Mouse (Mus musculus): ENCODE measurements around the gene Arpc2. TPM values are rescaled to one million over a fixed set of nuclear protein-coding genes. Genes with fewer than 3 reads are reported as not detected.
A peak's percentile ranks its signal among the peaks of the same experiment; 100 is the strongest.

Arpc2 gene
- 100 to 1,000 TPM; 213 to 219 TPM for total RNA-seq (2021)

DNA sequence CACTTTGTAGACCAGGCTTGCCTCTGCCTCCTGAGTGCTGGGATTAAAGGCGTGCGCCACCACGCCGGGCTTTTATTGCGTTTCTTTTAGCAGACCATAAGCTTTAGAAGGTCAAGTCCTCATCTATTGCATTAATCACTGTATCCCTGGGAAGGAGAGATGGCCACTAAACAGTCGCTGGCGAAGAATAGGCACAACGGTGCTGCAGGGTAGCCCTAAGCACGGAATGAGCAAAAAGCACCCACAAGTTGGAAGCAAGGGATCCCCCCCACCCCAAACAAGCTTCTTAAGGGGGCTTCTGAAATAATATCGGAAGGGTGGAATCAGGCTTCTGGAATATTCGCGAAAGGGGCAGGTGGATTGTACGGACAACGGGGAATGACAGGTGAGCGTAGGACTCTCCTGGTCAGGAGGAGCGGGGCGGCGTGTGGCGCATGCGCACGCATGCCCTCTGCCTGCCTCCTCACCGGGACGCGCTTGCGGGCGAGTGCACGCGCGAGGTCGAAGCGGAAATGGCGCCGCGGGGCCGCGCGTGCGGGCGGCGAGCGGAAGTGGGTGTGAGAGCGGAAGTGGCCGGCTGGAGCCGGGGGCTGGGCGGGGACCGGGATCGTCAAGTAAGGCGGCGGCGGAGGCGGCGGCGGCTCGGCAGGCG lies at the start of gene Arpc2:
Arpc2 (plus strand) TSS at position 147 of the 652 bp plus-strand sequence.
- intact Hi-C loops (cut with DNase I), result loop anchor here (1.0 kb wide), 2 partner anchors 12 to 48 kb away; partner anchors contain the start of genes Aamp and Pnkd
- peak; percentile 98 for DNase-seq

DNA sequence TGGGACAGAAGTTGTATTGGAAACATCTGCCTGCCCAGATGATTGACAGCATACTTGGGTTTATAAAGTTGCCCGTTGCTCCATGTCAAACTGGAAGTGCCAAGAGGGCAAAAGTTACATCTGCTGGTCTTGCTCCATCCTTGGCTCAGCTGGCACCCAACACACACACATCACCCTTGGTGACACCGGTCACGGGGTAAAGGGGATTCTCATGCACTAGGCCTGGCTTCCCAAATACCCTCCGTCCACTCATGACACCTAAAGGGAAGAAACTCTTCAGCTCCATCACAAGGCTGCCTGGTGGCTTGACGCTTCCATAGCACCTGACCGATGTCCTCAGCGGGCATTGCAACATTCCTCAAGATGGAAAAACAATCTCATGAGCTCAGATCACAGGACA lies 45.4 kb upstream of the Arpc2 start:
- intact Hi-C loops (cut with DNase I), result loop anchor here (10.0 kb wide), 1 partner anchor 196 kb away; no protein-coding TSS in a partner anchor
- DNase-seq, result no peak

DNA sequence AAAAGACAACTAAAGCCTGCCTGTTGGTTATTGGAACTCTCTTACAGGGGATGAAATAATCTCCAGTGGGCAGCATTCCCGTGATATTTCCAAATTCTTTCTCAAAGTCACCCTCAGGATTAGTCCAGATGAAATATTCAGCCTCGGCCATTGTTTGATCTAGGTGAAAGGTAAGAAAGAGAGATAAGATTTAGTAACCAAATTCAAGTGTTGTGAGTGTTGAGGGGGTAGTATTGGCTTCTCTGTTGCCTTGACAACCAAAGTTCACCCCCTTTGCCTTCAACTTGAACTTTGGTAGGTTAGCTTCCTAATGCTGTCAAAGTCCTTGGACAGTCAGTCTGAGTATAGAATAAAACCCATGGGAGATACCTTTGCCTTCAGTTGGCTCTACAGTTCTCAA lies 43.2 kb upstream of the Arpc2 start:
- no peak for DNase-seq
- intact Hi-C loops (cut with DNase I), result loop anchor here (10.0 kb wide), 1 partner anchor 198 kb away; no protein-coding TSS in a partner anchor

DNA sequence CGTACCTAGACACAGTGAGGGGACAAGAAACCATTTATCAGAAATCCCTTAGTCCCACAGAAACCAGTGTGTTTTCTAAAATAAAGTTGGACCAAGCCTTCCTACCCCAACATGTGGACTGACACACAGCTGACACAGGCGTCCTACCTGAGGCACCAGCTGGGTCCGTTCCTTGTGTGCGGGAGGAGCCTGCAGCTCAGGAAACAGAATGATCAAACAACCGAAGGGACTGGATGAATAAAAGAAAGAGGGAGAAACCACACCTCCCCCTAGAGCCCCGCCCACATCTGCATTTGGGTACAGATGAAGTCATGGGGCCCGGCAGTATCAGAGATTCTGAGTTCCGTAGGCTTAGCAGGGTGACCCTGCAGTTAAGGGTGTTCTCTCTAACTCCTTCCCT lies 41.4 kb upstream of the Arpc2 start, which contains the start of gene Cxcr1:
Cxcr1 (minus strand) TSS at position 187 of the 400 bp plus-strand sequence.
- intact Hi-C loops (cut with DNase I), result loop anchor here (10.0 kb wide), 1 partner anchor 200 kb away; no protein-coding TSS in a partner anchor

DNA sequence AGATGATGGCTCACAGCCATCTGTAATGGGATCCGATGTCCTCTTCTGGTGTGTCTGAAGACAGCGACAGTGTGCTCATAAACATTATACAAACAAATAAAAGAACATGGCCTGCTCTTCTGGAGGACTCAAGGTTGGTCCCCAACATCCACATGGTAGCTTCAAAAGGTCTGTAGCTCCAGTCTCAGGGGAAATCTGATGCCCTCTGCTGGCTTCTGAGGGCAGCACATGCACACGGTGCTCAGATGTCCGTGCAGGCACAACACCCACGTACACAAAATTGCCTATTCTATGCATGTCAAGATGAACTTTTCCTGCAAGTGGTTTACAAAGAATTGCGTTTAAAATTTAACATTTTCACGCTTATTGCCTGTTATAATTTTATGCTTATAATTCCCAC lies 39.9 kb upstream of the Arpc2 start:
- DNase-seq, result peak in 1 of 2 experiments; percentile 38
- intact Hi-C loops (cut with DNase I), result loop anchor here (2.0 to 10.0 kb wide), 2 partner anchors 201 to 295 kb away; no protein-coding TSS in a partner anchor

More for the DNA sequence above, 41.4 kb upstream of the Arpc2 start, which contains the start of gene Cxcr1:
- no peak for DNase-seq

DNA sequence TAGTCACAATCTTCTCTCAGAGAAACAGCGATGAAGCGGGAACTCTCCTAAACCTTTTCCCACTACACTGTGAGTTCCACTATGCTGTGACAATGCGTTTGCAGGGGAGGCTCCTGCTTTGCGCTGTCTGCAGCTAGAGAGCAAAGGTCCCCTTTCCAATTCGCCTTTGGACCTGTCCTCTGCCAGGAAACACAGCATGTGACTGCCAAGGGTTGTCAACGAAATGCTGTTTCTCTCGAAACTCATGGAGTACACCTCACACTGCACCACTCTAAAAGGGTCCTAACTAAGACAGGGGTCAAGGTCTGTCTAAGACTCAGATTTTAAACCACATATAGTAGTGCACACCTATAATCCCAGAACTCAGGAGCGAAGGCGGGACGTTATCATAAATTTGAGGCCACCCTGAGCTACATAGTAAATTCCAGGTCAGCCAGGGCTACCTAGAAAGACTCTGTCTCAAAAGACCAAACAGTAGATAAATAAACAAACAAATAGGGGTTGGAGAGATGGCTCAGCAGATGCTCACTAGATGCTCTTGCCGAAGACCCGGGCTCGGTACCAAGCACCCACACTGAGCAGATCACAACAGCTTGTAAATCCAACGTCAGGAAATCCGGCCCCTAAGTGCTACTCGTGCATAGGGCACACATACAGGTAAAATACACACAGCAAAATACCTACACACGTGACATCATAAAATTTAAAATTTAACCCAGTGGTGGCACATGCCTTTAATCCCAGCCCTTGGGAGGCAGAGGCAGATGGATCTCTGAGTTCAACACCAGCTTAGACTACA lies 39.1 kb upstream of the Arpc2 start:
- no peak for DNase-seq
- intact Hi-C loops (cut with DNase I), result loop anchor here (2.0 to 10.0 kb wide), 2 partner anchors 202 to 296 kb away; no protein-coding TSS in a partner anchor

DNA sequence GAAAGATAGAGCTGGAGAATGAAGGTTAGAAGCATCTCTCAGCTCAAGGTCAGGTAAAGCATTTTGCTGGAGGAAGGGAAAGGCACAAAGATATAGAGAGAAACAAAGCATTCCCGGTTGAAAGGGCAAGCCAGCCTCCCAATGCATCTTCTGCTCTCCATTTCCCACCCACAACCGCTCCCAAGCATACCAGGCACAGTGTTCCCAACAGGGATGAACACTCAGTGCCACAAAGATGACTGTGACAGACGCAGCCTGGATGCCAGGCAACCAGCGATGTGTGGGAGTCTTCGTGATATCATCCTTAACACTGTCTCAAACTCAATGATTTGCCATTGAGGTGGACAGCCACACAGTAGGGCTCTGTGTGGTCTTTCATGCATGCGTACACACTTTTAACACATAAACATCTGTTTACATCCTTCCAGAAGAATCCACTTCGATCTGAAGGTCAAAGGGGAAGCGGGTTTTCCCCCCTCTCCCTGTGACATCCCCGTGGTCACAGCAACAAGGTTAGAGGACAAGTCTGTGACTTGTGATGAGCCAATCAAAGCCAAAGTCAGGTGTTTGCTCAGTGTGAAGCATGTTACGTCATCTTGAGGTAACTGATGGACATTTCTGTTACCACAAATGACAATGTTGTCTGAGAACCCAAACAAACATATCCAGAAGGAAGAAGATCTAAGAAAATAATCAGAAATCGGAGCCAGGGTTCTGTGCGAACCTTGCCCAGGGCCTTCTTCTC lies 38.0 kb upstream of the Arpc2 start:
- no peak for DNase-seq
- intact Hi-C loops (cut with DNase I), result loop anchor here (2.0 to 10.0 kb wide), 2 partner anchors 203 to 297 kb away; no protein-coding TSS in a partner anchor

DNA sequence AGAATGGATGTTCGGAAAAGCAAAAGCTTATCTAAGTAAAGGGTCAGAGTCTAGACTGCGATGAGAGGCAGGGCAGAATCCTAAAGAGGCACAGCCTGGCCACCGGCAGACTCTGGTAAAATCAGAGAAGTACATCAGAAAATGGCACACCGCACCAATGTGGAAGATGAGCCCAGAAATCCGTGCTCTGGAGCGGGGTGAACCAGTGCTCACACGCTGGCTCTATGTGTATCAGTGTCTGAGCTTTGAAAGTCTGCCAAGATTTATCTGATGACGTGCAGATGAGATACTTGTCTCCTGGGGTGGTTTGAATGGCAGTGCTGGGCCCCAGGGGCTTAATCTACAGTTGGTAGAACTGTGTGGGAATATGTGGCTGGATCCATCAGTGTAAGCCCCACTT lies 36.8 kb upstream of the Arpc2 start:
- no peak for DNase-seq
- intact Hi-C loops (cut with DNase I), result loop anchor here (10.0 kb wide), 1 partner anchor 204 kb away; no protein-coding TSS in a partner anchor

DNA sequence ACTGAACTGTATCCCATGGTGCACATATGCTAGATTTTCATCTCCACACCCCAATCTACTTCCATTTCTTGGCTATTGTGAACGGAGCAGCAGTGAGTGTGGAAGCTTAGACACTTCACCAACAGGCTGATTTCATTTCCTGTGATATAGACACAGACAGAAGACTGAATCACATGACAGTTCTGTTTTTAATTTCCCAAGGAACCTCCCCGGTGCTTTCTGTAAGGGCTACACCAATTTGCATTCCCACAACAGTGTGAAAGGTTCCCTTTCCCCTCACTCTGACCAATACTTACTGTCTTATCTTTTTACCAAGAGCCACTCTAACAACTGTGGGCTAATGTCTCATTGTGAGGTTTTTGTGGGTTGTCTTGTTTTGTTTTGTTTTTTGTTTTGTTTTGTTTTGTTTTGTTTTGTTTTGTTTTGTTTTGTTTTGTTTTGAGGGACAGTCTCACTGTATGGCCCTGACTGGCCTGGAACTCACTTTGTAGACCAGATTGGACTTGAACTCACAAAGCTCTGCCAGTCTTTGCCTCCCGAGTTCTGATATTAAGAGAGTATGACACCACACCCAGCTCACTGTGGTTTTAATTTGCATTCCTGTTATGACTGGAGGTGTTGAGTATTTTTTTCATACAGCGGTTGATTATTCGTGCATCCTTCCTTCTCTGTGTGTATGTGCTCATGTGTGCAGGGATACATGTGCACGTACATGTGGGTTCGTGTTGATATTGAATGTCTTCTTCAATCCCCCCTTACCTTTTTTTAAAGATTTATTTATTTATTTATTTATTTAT lies 34.6 kb upstream of the Arpc2 start:
- DNase-seq, result no peak
- intact Hi-C loops (cut with DNase I), result no loop called here

DNA sequence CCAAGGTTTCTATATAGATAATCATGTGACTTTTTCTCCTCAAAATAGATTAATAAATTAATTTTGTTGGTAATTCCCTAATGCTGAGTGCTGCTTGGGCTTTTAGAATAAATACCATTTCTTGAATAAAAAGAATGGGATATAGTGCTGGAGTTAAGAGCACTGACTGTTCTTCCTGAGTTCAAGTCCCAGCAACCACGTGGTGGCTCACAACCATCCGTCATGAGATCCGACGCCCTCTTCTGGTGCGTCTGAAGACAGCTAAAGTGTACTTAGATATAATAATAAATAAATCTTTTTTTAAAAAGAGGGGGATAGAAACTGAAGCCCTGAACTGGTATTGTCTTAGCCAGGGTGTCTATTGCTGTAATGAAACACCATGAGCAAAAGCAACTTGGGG lies 32.4 kb upstream of the Arpc2 start:
- DNase-seq, result no peak
- intact Hi-C loops (cut with DNase I), result no loop called here

DNA sequence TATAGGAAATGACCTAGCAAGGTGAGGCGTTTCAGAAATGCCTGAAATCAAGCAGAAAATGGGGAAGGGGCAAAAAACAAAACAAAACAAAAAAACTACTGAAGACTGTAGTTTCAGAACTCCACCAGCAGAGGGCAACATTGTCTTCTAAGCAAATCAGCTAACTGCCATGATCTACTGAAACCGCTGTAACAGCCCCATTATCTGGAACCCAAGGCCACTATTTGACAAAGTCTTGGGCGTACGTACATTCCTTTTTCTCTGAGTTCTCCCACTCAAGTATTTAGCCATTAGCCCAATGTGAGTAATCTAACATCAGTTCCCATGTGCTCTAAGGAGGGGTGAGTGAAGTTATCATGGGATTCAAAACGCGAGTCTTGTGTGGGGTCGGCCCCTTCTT lies 30.0 kb upstream of the Arpc2 start:
- peak; percentile 32 to 61 for DNase-seq
- intact Hi-C loops (cut with DNase I), result loop anchor here (1.0 to 2.0 kb wide), 3 partner anchors 79 to 246 kb away; partner anchors contain the start of genes Aamp, Catip and Pnkd

DNA sequence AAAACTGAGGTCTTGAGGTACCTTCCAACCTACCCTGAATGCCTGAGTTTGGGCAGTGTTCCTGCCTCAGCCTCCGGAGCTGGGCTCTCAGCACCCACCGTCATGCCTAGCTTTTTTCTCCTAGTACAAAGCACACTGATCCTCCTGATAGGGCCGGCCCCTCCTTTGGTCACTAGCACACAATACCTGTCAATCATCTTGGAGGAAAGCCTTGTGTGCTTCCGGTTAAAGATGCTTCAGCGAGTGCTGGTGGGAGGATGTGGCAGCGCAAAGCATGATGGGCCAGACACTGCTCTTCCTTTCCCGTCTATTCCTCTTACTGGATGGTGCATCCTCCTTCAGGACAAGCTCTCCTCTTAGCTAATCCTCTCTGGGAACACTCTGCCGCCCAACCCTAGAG lies 29.2 kb upstream of the Arpc2 start:
- intact Hi-C loops (cut with DNase I), result no loop called here
- DNase-seq, result no peak

DNA sequence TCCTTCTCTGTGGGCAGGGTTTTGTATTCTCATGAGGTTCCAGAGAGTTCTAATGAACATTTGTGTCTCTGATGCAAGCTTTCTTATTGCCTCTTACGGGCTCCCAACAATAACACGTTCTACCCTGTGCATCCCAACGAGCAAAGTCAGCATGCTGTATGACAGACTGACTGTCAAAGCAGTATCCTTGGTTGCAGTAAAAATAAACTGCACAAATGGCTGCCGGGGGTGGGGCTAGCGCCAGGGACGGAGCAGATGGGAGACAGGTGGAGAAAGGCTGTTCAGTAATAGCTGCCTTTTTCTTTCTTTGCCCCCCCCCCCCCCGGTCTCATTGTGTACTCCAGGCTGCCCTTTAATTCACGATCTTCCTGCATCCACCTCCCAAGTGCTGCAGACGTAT lies 28.0 kb upstream of the Arpc2 start:
- peak in 1 of 2 experiments; percentile 17 for DNase-seq
- intact Hi-C loops (cut with DNase I), result no loop called here

DNA sequence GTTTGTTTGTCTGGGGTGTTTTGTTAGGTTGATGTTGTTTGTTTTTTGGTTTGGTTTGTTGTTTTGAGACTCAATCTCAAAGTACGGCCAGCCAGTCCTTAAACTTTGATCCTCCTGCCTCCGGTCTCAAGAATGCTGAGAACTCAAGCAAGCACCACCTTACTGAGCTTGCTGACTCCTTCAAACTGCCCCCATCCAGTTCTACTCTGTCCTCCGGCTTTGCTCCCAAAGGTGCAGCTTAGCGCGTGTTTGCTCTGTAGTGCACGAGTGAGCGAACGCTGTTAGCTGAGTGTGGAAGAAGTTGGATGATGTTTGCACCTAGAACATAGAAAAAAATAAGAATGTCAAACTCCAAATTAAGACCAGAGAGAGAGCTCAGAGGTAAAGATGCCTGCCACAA lies 26.9 kb upstream of the Arpc2 start:
- no peak for DNase-seq
- intact Hi-C loops (cut with DNase I), result no loop called here

DNA sequence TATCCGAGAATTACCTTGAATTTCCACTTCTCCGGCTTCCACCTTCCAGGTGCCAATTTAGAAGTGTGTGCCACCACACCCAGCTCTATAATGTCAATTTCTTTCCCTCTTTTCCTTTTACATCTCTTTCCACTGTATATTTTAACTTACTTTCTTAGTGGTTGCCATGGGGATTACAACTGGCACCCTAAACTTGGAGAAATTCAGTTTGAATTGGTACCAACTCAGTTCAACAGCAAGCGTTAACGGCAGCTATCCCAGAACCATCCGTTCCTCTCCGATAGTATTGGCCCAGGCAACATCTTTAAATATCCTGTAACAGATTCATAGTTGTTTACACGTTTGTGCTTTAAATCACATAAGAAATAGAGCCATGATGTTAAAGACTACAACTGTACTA lies 16.0 kb upstream of the Arpc2 start:
- intact Hi-C loops (cut with DNase I), result no loop called here
- no peak for DNase-seq

DNA sequence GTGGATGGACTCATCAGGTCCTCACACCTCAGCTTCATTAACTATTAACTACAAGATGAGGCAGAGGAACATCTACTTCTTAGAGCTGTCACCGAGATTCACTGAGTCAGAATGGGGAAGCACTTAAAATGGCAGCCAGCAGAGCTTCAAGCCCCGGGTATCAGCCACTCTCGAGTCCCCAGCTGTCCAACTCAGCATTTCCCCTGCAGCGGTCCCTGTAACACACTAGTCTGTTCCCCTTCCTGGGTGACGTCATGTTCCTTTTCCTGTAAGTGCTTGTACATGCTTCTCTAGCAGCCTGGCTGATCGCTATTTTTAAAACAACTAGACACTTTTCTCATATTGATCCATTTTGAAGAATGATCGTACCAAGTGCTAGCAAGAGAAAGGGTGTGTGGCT lies 8.6 kb upstream of the Arpc2 start:
- intact Hi-C loops (cut with DNase I), result no loop called here
- DNase-seq, result peak; percentile 63 to 68

DNA sequence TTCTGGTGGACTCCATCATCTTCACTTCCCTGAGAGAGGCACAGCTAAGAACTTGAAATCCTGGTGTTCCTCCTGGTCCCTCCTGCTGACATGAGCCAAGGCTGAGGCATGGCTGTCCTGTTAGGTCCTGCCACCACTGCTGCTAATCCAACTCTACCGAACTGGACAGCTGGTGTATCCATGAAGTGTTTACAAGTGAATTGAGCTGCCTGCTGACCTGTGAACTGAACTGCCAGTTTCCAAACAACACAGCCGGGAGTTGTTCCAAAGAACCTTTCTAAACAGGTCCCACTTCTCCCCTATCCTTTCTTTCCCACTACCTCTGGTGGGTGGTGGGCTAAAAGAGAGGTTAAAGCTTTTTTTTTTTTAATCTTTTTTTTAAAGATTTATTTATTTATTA lies 5.9 kb upstream of the Arpc2 start:
- DNase-seq, result no peak
- intact Hi-C loops (cut with DNase I), result no loop called here

DNA sequence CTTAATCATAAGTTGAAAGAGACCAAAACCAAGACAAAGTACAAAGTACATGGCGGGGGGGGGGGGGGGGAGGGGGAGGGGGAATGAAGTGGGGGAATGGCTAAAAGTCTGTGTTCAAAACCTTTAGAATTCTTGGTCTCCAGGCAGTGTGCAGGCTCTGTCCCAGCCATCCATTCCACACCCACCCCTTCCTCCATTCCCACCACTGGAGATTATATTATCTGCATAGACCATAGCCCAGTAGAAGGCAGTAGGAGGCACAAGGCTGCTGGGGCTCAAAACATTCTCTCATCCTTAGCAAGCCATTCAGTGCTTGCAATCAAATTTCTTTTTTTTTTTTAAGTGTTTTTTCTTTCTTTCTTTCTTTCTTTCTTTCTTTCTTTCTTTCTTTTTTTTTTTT lies 4.9 kb upstream of the Arpc2 start:
- no peak for DNase-seq
- intact Hi-C loops (cut with DNase I), result no loop called here

DNA sequence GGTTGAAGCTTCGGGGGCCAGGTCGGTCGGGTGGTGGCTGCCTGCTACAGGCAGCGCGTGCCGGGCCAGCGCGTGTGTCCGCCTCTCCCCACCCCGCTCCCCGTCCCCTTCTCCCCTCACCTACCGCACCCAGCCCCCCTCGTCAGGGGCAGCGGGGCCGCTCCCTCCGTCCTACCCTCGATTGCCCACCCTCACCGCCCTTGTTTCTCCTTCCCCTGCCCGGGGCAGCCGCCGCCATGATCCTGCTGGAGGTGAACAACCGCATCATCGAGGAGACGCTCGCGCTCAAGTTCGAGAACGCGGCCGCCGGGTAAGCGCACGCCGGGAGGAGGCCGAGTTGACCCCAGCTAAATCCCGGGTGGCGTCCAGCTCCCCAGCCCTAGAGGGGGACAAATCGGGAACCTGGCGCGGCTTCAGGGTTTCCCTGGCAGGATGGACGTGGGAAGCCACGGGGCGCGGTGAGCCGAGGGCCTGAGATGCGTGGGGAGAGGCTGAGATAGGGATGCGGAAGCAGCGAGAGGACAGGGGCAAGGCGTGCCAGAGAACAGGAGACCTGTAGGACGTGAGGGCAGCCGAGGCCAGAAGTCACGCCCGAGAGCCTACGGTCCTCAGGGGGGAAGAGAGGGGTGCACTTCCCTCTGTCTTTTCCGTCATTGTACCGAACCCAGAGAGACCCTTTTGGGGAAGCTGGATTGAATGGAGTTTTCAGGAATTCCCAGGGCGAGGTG lies 870 bp downstream of the Arpc2 start:
- intact Hi-C loops (cut with DNase I), result loop anchor here (1.0 kb wide), 2 partner anchors 12 to 48 kb away; partner anchors contain the start of genes Aamp and Pnkd
- DNase-seq, result peak; percentile 53 to 68
